Mouse (Mus musculus) monocyte, adult 2 months (primary cell): ENCODE results near the gene Cd40.

Experiments used
- DNase-seq, 2 experiments: peaks; one replicate each; pipeline ENCODE4 v3.0.0; 2022; ENCODE audit warnings: low spot score in 2 of 2, low read depth in 1 of 2

Cd40 gene

GRCm38 (mm10) chr2:165054888-165055852 lies at the start of gene Cd40:
Cd40 (plus strand) TSS chr2:165055627.
- peak in 1 of 2 experiments; percentile 66 for DNase-seq

GRCm38 (mm10) chr2:165006813-165007212 lies 48.6 kb upstream of the Cd40 start:
- no peak for DNase-seq

GRCm38 (mm10) chr2:165007986-165008385 lies 47.4 kb upstream of the Cd40 start:
- no peak for DNase-seq

DNA sequence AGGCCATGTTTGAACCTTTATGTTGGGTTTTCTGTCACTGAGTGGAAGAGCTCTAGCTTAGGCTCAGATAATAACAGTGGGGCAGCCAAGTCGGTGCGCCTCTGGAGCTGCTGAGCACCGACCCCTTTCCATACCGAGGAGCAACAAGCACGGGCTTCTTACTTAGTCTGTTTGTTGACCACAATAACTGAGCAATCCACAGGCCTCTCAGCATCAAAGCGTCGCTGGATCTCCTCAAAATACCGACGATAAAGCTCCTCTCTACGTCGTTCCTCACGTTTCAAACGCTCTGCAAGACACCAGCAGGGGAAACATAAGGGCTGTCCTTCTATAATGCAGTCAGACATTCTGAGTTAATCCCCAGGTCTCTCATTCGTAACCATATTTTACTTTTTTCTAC lies 46.3 kb upstream of the Cd40 start:
- no peak for DNase-seq

DNA sequence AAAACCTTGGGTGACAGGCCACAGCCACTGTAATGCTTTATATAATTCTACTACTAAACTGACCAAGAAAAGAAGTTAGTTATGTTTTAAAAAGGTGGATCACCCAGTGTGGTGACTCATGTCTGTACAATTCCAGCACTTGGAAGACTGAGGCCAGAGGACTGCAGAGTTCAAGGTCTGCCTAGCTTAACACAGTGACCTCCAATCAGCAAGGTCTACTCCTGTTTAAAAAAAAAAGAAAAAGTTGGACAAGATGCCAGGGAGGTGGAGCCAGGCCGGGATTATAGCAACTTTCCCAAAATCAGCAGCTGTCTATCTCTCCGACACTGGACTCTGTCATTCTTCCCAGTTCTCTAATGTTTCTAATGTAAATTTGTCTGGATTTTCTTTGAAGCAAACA lies 45.8 kb upstream of the Cd40 start:
- DNase-seq, result no peak

DNA sequence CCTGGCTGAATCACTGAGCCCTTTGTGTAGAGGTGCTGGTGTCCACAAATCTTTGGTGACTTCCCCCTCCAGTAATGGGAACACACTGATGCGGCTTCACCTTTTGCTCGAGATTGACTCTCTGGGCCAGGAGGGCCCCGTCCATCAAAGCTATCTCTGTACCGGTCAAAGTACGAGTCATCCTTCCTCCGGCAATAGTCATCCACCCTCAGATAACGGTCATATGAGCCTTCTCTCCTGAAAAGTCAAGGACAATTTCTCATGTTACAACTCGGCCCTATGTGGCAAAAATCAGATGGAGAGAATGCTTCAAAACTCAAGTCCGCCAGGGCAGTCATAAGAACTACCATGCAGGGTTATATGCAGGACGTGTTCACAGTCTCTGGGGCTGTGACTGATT lies 45.1 kb upstream of the Cd40 start:
- DNase-seq, result no peak

DNA sequence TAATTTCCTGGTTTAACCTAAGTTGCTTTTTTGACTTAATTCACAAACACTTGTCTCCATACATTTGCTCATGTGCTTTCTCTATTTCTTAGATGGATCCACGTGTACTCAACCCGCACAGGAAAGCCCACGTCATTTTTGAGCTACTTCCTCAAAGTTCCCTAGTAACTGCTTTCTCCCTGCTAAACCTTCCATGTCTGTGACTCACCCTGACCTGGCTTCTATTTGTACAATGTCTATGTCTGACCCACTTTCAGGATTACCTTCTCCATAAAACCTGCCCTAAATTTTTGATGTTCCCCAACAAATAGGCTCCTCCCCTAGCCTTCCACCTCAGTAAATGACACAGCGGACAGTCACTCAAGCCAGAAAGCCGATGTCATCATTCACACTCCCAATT lies 40.5 kb upstream of the Cd40 start:
- DNase-seq, result no peak

DNA sequence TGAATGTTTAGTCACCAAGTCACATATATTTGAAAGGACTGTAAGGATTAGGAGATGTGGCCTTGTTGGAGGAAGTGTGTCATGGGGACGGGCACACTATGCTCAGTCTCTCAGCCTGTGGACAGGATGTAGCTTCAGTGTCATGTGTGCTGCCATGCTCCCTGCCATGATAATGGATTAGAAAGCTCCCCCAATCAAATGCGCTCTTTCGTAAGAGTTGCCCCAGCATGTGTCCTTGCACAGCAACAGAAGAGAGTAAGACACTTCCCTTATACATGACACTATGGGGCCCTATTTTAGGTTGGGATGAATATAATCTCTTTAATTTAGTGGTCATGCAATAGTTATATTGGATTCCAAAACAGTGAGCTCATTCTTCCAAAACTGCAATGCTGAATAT lies 34.9 kb upstream of the Cd40 start:
- DNase-seq, result no peak

DNA sequence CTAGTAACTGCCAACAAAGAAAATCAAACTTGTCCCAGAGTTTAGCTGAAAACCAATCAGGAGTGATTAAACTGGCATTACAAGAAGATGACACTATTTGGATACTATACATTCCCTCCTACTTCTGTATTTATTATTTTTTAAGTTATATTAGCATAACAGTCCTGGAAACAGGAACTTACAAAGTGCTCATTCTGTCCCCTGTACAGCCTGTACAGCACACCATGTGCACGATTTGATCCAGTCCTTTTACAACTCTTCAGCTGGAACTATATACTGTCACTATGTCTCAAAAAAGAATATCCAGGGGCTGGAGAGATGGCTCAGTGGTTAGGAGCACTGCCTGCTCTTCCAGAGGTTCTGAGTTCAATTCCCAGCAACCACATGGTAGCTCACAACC lies 28.3 kb upstream of the Cd40 start:
- no peak for DNase-seq

DNA sequence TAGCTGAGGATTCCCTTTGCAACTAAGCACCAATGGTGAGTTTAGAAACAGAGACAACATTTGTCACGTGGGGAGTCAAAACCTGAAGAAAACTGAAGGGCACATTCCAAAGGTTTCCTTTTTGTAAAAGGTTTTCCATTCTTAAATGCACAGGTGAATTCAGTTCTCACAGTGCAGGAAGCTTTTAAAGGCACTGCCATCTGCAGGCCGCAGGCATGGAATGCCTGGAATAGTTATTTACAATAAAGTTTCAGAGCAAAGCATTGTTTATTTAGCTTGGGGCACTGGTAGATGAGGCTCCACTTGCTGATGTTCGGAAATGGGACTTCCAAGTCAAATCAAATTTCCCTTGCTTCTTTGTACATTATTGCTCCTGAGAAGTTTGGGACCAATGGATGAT lies 22.9 kb upstream of the Cd40 start:
- DNase-seq, result no peak

GRCm38 (mm10) chr2:165033306-165033705 lies 22.1 kb upstream of the Cd40 start:
- no peak for DNase-seq

DNA sequence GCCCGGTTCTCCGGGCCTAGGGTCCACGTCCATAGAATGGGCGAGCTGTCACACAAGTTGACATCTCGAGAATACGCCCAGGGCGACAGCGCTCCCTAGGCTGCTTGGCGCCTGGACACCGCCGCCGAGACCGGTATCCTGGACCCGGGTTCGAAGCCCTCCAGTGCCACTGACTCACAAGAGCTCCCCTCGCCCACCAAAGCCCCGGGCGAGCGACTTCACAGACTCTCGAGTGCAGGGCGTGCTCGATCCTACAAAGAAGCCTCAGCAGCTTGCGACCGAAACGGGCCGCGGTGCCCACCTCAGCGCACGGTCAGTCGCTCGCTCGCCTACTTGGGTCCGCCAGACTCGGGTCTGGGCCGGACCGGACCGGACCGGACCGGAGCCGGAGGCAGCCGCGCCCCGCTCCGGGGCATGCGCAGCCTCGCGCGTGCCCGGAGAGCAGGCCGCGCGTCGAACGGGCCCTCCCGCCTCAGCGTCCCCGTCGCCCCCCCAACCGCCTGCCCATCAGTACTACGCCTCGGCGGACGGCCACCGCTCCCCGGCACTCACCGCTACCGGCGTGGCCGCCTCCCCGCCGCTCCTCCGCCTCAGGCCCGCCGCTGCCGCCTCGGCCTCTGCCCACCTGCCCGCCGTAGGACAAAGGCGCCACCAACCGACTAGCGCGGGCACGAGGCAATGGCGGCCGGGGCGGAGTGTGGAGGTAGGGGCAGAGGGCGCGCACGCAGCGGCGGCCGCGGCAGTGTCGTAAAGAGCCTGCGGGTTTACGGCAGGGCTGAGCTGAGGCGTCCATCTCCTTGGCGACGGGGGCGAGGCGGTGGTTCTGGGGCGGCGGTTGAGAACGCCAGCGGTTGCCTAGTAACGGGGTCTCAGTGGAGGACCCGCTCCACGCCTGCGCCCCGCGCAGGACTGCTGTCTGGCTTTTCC lies 21.0 kb upstream of the Cd40 start, which contains the start of gene Ncoa5:
Gene Ncoa5, minus strand, starts transcription at position 737 of the 927 bp plus-strand sequence.
- DNase-seq, result peak; percentile 79 to 91

- no peak for DNase-seq
These were observed 20.4 kb upstream of the Cd40 start for GRCm38 (mm10) chr2:165035058-165035431.

DNA sequence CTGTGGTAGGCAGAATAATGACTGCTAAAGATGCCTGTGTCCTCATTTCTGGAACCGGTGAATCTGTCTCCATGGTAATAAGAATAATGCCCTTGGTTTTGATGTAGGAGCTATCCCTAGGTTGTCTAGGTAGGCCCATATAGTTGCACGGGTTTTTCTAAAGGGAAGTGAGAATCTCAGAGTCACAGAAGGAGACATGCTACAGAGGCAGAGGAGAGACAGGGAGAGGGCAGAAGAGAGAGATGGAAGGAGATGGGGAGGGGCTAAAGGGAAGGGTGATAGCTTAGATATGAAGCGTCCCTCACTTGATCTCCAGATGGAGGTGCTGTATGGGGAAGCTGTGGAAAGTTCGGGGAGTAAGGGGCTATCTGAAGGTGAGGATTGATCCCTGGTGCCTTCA lies 18.0 kb upstream of the Cd40 start:
- DNase-seq, result no peak

GRCm38 (mm10) chr2:165042126-165042525 lies 13.3 kb upstream of the Cd40 start:
- no peak for DNase-seq

DNA sequence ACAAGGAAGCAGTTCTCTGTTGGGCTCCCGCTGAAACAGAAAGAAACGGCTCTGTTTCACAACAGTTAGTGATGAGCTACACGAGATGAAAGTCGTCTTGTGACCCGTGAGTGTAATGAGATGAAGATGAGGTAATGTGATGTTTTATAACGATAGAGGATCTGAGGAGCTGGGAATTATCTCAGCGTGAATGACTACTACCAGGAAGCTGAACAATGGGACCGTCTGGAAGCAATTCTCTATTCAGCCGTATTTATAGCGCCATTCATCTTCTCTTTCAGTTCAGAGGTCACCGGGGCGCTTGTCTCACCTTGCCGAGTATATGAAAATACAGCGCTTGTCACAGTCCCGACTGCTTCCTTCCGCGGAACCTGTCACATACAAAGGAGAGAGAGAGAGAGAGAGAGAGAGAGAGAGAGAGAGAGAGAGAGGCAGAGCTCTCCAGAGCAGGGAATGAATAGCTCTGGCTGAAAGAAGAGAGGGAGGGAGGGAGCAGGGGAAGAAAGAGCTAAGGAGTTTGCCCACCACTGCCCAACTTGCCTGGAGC lies 12.3 kb upstream of the Cd40 start:
- DNase-seq, result no peak

GRCm38 (mm10) chr2:165043729-165044128 lies 11.7 kb upstream of the Cd40 start:
- no peak for DNase-seq

DNA sequence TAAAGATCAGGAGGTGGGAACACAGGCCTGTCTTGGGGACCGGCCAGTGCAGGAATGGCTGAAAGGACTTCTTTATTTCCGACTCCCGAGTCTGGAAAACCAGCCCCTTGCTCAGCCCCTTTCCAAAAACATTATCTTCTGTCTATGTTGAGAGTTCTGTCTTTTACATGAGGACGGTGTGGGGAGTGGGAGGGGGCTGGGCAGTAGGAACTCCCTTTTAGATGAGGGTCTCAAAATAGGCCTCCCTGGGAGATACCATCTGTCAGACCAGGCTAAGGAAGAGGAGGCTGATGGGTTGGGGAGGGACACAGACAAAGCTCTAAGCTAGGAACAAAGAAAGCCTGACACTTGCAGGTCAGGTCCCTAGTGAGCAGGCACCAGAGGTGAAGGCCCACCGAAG lies 6.4 kb upstream of the Cd40 start:
- no peak for DNase-seq

DNA sequence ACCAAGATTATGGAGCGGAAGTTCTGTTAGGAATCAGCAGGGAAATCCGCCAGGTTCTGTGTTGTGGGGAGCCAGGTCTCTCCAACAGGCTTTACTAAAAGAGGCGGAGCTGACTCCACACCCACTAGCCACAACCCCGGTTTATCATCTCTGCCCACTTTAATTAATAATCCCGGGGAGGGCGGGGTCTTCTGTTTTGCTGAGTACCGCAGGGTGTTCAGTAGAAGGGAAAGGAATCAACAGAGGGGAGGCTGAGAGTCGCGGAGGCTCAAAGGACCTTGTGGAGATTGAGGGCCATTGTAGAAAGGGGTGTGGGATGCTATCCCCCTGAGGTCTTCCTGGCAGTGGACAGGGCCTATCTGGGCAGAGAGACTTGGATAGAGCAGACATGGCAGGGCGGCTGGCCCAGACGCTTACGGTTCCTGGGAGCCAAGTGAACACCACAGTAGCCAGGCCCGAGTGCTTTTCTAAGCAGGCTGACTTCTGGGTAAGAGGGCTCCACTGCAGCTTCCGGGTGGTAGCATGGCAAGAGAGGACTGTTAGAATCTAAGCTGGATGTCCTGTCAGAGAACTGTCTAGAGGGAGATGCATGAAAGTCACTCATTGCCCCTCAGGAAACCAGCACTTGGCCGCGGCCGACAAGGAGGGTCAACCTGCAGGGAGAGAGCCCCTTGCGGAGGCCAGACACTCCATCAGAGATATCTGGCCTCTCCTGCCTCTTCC lies 4.4 kb upstream of the Cd40 start:
- no peak for DNase-seq

GRCm38 (mm10) chr2:165051566-165051965 lies 3.9 kb upstream of the Cd40 start:
- no peak for DNase-seq

- DNase-seq, result no peak
These were observed 478 bp downstream of the Cd40 start for GRCm38 (mm10) chr2:165055905-165056304.
